Mouse (Mus musculus) ES-E14 (cell line): Measurements from ENCODE around the gene Ankrd45. TPM values are rescaled to one million over a fixed set of nuclear protein-coding genes. Genes with fewer than 3 reads are reported as not detected.

Experiments used
- DNase-seq: peaks from one replicate; pipeline ENCODE4 v3.0.0-alpha.2; 2013; ENCODE audit warnings: low read depth, low spot score
- H3K27ac ChIP-seq: 2 replicates; pipeline ENCODE4 v1.5.1; 2012; ENCODE audit warnings: low read depth, mild to moderate bottlenecking, low read length, moderate library complexity, mixed read lengths; ENCODE audit not compliant: poor library complexity, insufficient read depth, severe bottlenecking
- H3K36me3 ChIP-seq: 2 replicates; pipeline ENCODE4 v1.6.1; 2012; ENCODE audit warnings: mild to moderate bottlenecking, low read length, moderate library complexity, mixed read lengths; ENCODE audit not compliant: control insufficient read depth, poor library complexity, insufficient read depth, severe bottlenecking
- H3K4me1 ChIP-seq, 2 experiments: fragments of 150-350 bp in 1 of 2; sonication (generic) in 1 of 2; 2 replicates each; pipeline ENCODE4 v1.6.1; 2012; ENCODE audit warnings: low read length in 2 of 2, mild to moderate bottlenecking in 1 of 2, mixed read lengths in 1 of 2; ENCODE audit not compliant: control insufficient read depth in 2 of 2, insufficient read depth in 2 of 2, poor library complexity in 1 of 2
- H3K4me3 ChIP-seq, 2 experiments: fragments of 150-350 bp in 1 of 2; sonication (generic) in 1 of 2; 2 replicates each; pipeline ENCODE4 v1.5.1; 2012; ENCODE audit warnings: low read length in 2 of 2, low read depth in 1 of 2, mild to moderate bottlenecking in 1 of 2, mixed read lengths in 1 of 2; ENCODE audit not compliant: insufficient read depth in 1 of 2, poor library complexity in 1 of 2, severe bottlenecking in 1 of 2
- H3K9ac ChIP-seq: 2 replicates; pipeline ENCODE4 v1.6.1; 2012; ENCODE audit warnings: low read depth, mild to moderate bottlenecking, low read length, mixed read lengths; ENCODE audit not compliant: poor library complexity, insufficient read depth, severe bottlenecking
- H3K9me3 ChIP-seq: fragments of 150-350 bp; sonication (generic); 2 replicates; pipeline ENCODE4 v1.6.1; 2012; ENCODE audit warnings: low read depth, mild to moderate bottlenecking, low read length; ENCODE audit not compliant: control insufficient read depth, insufficient read depth
- CHD2 ChIP-seq: IDR thresholded peaks from 2 replicates; pipeline ENCODE4 v1.6.1; 2014; ENCODE audit warnings: mild to moderate bottlenecking, low read depth, low read length, inconsistent platforms
- HCFC1 ChIP-seq: IDR thresholded peaks from 2 replicates; pipeline ENCODE4 v1.6.1; 2012; ENCODE audit warnings: low read length, inconsistent platforms, borderline replicate concordance; ENCODE audit not compliant: insufficient read depth
- MAFK ChIP-seq: IDR thresholded peaks from 2 replicates; pipeline ENCODE4 v1.6.1; 2014; ENCODE audit warnings: mild to moderate bottlenecking, low read depth, low read length, inconsistent platforms; ENCODE audit not compliant: insufficient read depth
- ZC3H11A ChIP-seq: IDR thresholded peaks from 2 replicates; pipeline ENCODE4 v1.6.1; 2012; ENCODE audit warnings: low read depth, mild to moderate bottlenecking, inconsistent platforms, low read length, borderline replicate concordance
- ZNF384 ChIP-seq: IDR thresholded peaks from 2 replicates; pipeline ENCODE4 v1.6.1; 2012; ENCODE audit warnings: low read depth, low read length, inconsistent platforms
- in situ Hi-C, 2 experiments: fragments of 600-800 bp; cut with MboI; formaldehyde crosslinking; loops; one replicate each; pipeline ENCODE4 v1.15.1; 2025; ENCODE audit warnings: low sequenced_read_pairs in 2 of 2, inconsistent platforms in 1 of 2; ENCODE audit not compliant: unreplicated experiment in 2 of 2
- total RNA-seq: library from RNA; depleted of rRNA; stranded (reverse); fragments of 300-350 nt; gene quantifications from 2 replicates; pipeline ENCODE4 v1.2.3, GENCODE M21; 2012

The Ankrd45 gene
- total RNA-seq, 1 experiment = 4.2 TPM

DNA sequence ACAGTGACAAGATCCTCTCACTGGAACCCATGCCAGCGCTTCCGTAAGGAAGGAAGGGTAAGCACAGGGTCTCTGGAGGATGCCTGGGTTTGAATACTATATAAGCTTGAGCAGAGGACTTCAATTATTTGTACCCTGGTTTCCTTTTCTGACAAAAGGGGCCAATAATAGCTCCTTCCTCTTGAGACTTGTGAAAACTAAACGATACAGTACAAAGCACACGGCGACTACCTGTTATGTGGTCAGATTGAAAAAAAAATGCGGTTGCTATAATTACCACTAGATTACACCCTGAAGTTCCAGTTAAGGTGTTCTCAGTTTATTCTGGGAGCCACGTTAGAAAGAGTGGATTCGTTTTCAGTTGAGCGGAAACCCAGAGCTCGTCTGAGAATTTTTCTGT is 14.1 kb downstream of the Ankrd45 start:
- TF ChIP-seq ZNF384 = no peak
- no peak for TF ChIP-seq ZC3H11A
- TF ChIP-seq HCFC1 = no peak
- TF ChIP-seq CHD2 = no peak
- no peak for TF ChIP-seq MAFK
- Histone ChIP-seq H3K4me3 (no peak overlapping the region), H3K4me1 (peaks cover 4 to 11% of the 10 kb centered on the region in 2 experiments), H3K9me3 (no peaks in the 10 kb centered on the region), H3K27ac (no peak overlapping the region), H3K9ac (no peak overlapping the region), H3K36me3 (no peaks in the 10 kb centered on the region; the same call in 1 of the 2 replicates)
- DNase-seq = no peak
- in situ Hi-C loops = no loop called here

DNA sequence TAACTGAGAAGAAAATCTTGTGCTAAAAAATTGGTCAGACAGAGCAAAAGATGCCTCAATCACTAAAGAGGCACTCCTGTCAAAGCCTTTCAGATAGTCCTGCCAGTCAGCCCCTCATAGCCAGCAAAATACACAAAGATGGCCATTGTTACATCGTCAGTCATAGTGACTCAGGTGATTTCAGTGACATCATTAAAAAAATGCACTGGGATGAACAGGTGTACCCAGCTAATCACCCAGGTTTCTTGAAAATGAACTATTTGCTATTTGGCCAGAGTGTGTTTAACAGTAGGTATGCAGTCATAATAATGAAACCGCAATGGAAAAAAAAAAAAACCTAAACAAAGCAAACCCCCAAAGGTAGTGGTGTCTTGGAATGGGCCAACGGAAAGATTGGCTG is 16.7 kb downstream of the Ankrd45 start, which contains the start of gene Tex50:
Gene Tex50 (minus strand): TSS at position 101 of the 400 bp plus-strand sequence.
- peaks cover 4 to 11% of the 10 kb centered on the region in 2 experiments for H3K4me1 ChIP-seq
- TF ChIP-seq ZNF384 (no peak), ZC3H11A (no peak), CHD2 (no peak), MAFK (no peak), HCFC1 (no peak)
- no peak within 1 kb of the TSS for H3K4me3 ChIP-seq
- no peaks in the 10 kb centered on the region for H3K9me3 ChIP-seq
- in situ Hi-C loops = no loop called here
- DNase-seq = no peak
- no peak within 1 kb of the TSS for H3K9ac ChIP-seq
- H3K36me3 ChIP-seq = no peaks in the 10 kb centered on the region
- H3K27ac ChIP-seq = peak within 1 kb of the TSS; percentile 40; the same call in 1 of the 2 replicates

DNA sequence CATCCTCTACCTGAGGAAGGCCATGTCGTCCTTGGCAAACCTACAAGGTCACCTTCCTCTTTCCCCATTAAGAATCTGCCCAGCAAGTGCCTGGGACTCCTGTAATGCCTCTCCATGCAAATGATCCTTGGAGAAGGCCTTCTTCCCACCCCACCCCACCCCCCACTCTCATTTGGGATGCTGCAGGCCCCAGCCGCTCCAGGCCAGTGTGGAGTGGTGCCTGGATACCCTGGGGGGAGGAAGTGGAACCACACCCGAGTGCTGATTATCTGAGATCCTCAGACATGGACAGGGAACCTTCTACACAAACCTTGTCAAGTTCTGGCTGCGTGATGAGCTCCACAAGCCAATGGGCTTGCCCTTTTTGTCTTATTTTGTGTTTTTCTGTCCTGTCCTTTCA is 17.8 kb downstream of the Ankrd45 start:
- no peak overlapping the region for H3K4me3 ChIP-seq
- DNase-seq = peak; percentile 61
- in situ Hi-C loops = no loop called here
- H3K4me1 ChIP-seq = peaks cover 4 to 11% of the 10 kb centered on the region in 2 experiments
- H3K36me3 ChIP-seq = no peaks in the 10 kb centered on the region
- H3K9ac ChIP-seq = no peak overlapping the region
- TF ChIP-seq MAFK (no peak), ZNF384 (no peak), HCFC1 (no peak), CHD2 (no peak), ZC3H11A (no peak)
- no peaks in the 10 kb centered on the region for H3K9me3 ChIP-seq
- H3K27ac ChIP-seq = peak overlapping the region; percentile 40; the same call in 1 of the 2 replicates

DNA sequence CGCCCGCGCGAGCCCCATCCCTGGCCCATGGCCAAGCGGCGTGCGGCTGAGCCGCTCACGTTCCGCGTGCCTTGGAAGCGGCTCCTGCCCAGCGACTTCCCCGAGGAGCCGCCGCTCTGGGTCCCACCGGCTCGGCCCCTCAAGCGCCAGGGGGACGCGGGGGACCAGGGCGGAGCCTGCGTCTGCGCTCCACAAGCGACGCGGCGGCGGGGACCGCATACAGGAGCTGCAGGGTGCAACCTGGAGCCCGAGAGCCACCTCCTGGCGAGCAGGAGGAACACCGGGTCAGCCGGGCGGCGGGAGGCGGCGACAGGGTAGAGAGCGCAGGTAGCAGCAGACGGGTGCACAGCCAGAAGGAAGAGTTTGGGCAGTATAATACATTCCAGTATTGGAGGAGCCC is 28.2 kb downstream of the Ankrd45 start:
- H3K4me1 ChIP-seq = no peaks in the 10 kb centered on the region
- H3K4me3 ChIP-seq = peak overlapping the region; percentile 67 to 71
- no peak overlapping the region for H3K27ac ChIP-seq
- H3K36me3 ChIP-seq = no peaks in the 10 kb centered on the region
- peak; percentile 63 for DNase-seq
- peak overlapping the region; percentile 78 for H3K9ac ChIP-seq
- no peaks in the 10 kb centered on the region for H3K9me3 ChIP-seq
- in situ Hi-C loops = no loop called here
- TF ChIP-seq ZNF384 = no peak
- TF ChIP-seq HCFC1 = no peak
- no peak for TF ChIP-seq CHD2
- no peak for TF ChIP-seq MAFK
- TF ChIP-seq ZC3H11A = peak; percentile 69

DNA sequence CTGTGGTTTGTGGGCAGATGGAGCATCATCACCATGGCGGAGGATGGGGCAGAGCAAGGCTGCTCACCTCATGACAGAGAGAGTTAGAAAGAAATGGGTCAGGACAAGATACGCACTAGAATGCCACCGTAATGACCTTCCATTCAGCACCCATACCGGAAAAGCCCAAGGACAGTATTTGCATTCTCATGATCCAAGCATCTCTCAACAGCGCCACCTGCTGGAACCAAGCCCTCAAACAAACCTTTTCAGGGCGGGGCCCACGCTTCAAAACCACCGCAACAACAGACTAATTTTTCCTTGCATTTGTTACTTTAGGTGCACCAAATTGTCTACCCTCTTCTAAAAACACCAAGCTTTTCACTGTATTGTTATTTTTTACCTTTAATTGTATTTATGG is 38.2 kb downstream of the Ankrd45 start:
- in situ Hi-C loops = no loop called here
- TF ChIP-seq MAFK (0 out of 2 replicates have a peak, but pooled peaks have one; percentile 60), HCFC1 (no peak), ZNF384 (no peak), CHD2 (no peak), ZC3H11A (peak; percentile 27; the same call in 1 of the 2 replicates)
- no peaks in the 10 kb centered on the region for H3K9me3 ChIP-seq
- no peak overlapping the region for H3K27ac ChIP-seq
- peak; percentile 82 for DNase-seq
- H3K9ac ChIP-seq = no peak overlapping the region
- H3K4me3 ChIP-seq = no peak overlapping the region
- peaks cover 0 to 4% of the 10 kb centered on the region in 2 experiments; a peak in 1 of 4 replicates for H3K4me1 ChIP-seq
- H3K36me3 ChIP-seq = no peaks in the 10 kb centered on the region
